Mouse (Mus musculus) activated CD4-positive, CD25-positive, alpha-beta regulatory T cell, adult 9 weeks (primary cell): ENCODE results near the gene Pla2g2d. TPM values are rescaled to one million over a fixed set of nuclear protein-coding genes. Genes with fewer than 3 reads are reported as not detected.

ENCODE experiments used
- polyA plus RNA-seq: library from polyadenylated mRNA; unstranded; fragments of 100-300 nt; shearing (Covaris generic); gene quantifications from one replicate; pipeline ENCODE4 v1.2.1, GENCODE M21; 2017

Gene Pla2g2d
- polyA plus RNA-seq: 0.90 TPM

GRCm38 (mm10) chr4:138775435-138775834 lies at the start of gene Pla2g2d:
Gene Pla2g2d, plus strand, starts transcription at chr4:138775735.

GRCm38 (mm10) chr4:138737031-138737430 lies 38.5 kb upstream of the Pla2g2d start, which contains the start of gene Ubxn10:
Gene Ubxn10, minus strand, starts transcription at chr4:138737167.

GRCm38 (mm10) chr4:138757416-138757815 lies 18.1 kb upstream of the Pla2g2d start, which contains the start of gene Pla2g2f:
Gene Pla2g2f, minus strand, starts transcription at chr4:138757626.

Other genes with a start within 250 kb of the Pla2g2d start
- gene Vwa5b1, start 139.9 kb upstream of the Pla2g2d start, polyA plus RNA-seq: not detected
- gene Pla2g2c, start 50.9 kb upstream of the Pla2g2d start, polyA plus RNA-seq: not detected
- gene Ubxn10, start 38.6 kb upstream of the Pla2g2d start, polyA plus RNA-seq: 0.10 TPM
- gene Pla2g2f, start 18.1 kb upstream of the Pla2g2d start, polyA plus RNA-seq: not detected
- gene Pla2g5, start 87.7 kb downstream of the Pla2g2d start, polyA plus RNA-seq: not detected
- not detected for gene Gm13030, start 98.2 kb downstream of the Pla2g2d start, polyA plus RNA-seq
- not detected for gene Pla2g2e, start 102.2 kb downstream of the Pla2g2d start, polyA plus RNA-seq
- gene Otud3, start 138.2 kb downstream of the Pla2g2d start, polyA plus RNA-seq: 0.33 TPM
- gene Rnf186, start 191.4 kb downstream of the Pla2g2d start, polyA plus RNA-seq: not detected
- 36.8 TPM for gene Tmco4, start 197.2 kb downstream of the Pla2g2d start, polyA plus RNA-seq